Mouse (Mus musculus): ENCODE measurements around the gene Ryk. TPM values are rescaled to one million over a fixed set of nuclear protein-coding genes. Genes with fewer than 3 reads are reported as not detected.

Ryk gene
- polyA plus RNA-seq, 1 experiment from 2014 or later, result 4.5 TPM

Other genes starting within 250 kb of the Ryk start
- 101 and 108 TPM in 2 replicates for gene Anapc13, start 208.6 kb upstream of the Ryk start, polyA plus RNA-seq (2015; fragmentation: Nextera tagmentation; extraction: Ambion mirVana)
- 26.1 and 28.0 TPM in 2 replicates for gene Cep63, start 208.4 kb upstream of the Ryk start, polyA plus RNA-seq (2015; fragmentation: Nextera tagmentation; extraction: Ambion mirVana)
- 4.2 and 4.5 TPM in 2 replicates for gene Amotl2, start 118.2 kb upstream of the Ryk start, polyA plus RNA-seq (2015; fragmentation: Nextera tagmentation; extraction: Ambion mirVana)
- gene Slco2a1, start 153.8 kb downstream of the Ryk start, polyA plus RNA-seq (2015; fragmentation: Nextera tagmentation; extraction: Ambion mirVana), result 1.5 and 2.4 TPM in 2 replicates

All from liver, embryonic 13.5 days (tissue).